Mouse (Mus musculus): Measurements from ENCODE around the gene Igf2bp2.

Igf2bp2 gene

GRCm38 (mm10) chr16:22147131-22147530 lies 16.0 kb downstream of the Igf2bp2 start:
- no peak for DNase-seq

DNA sequence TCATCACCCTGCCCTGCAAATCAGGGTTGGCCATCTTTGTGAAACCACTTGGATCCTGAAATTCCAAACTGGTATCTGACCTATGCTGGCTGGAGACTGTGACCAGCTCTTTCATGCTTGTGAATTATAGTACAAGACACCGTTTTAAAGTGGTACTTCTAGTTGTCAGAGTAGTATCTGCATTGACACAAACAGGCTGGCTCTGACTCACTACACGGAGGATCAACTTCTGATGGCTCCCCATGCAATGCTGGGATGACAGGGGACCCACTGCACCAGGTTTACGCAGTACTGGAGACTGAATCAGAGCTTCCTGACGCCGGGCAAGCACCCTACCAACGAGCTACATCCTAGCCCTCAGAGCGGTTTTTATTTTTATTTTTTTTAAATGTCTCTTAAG lies 17.0 kb downstream of the Igf2bp2 start:
- DNase-seq: no peak

GRCm38 (mm10) chr16:22144490-22144889 lies 18.6 kb downstream of the Igf2bp2 start:
- DNase-seq: no peak

DNA sequence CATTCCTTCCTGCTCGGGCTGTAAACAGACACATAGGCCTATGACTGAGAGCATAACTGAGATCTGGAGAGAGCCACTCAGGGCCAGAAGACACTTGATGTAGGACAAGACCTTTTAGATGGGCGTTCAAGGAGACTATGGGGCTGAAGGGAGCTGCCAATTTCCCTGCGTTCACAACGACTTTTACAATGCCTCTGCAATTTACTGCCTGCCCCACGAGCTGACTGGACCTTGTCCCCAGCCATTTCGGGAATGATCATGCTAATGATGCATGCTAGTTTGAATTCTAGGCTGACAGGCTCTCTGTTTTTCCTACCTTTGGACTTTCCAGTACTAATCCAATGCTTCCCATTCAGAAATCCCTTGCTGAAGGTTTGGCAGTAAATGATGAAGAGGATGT lies 22.2 kb downstream of the Igf2bp2 start:
- no peak for DNase-seq

DNA sequence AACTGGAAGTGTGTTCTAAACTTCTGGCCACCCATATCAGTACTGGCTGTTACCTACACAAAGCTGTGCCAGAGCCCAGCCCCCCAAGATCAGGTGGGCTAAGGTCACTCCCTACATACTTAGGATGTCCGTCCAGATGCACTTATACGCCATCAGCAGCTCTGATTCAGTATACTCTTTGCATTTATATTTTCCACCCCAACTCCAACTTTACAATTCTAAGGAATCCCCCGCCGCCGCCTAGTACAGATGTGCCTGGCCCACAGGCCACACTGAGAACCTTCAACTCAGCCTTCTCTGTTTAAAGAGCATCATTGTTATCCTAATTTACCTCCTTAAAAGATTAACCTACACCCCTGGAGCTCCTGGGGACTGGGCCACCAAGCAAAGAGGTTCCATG lies 23.3 kb downstream of the Igf2bp2 start:
- no peak for DNase-seq

DNA sequence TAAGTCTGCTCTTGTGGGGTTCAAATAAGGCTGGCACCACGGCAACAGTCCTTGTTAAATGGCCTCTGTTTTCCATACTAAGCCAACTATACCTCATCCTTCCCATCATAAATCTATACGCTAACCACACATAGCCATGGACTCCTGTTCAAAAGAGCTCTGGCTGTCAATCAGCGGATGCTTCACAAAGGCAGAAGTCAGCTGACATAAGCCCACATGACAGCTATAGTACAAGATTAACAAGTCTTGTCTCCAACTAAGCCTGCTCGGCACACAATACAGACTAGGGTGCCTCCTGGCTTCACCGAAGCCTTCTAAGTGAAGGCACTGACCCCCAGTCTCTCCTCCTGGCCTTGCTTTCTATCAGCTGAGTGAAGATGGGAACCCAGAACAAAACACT lies 26.9 kb downstream of the Igf2bp2 start:
- no peak for DNase-seq

GRCm38 (mm10) chr16:22131321-22131720 lies 31.8 kb downstream of the Igf2bp2 start:
- DNase-seq: no peak

DNA sequence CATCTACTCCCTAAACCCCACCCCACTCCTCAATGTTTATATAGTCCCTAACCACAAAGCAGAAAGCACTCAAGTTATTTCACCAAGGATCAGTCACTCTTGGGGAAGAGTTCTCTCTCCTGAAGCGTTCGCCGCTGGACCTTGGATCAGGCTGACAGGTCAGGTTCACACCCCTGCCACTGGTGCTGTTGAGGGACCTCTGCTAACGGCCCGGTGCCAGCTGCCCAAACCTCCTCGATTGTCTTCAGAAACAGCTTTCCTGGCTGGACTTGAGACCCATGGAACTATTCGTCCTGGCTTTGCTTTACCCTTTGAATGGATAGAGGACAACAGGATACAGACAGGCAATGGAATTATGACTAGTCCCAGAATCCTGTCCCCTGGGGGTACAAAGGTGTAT lies 33.6 kb downstream of the Igf2bp2 start:
- DNase-seq: no peak

- no peak for DNase-seq
Observed at GRCm38 (mm10) chr16:22128595-22128994, 34.5 kb downstream of the Igf2bp2 start.

DNA sequence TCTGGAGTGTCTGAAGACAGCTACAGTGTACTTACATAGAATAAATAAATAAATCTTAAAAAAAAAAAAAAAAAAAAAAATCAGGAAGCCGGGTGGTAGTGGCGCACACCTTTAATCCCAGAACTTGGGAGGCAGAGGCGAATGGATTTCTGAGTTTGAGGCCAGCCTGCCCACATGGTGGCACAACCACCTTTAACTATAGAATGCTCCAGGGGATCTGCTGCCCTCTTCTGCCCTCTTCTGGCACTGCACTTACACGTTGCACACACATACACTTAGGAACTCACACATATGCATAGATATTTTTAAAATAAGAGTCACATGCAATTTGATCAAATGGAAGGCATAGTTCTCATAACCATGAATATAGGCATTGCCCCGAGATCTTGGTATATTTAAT lies 35.3 kb downstream of the Igf2bp2 start:
- no peak for DNase-seq

DNA sequence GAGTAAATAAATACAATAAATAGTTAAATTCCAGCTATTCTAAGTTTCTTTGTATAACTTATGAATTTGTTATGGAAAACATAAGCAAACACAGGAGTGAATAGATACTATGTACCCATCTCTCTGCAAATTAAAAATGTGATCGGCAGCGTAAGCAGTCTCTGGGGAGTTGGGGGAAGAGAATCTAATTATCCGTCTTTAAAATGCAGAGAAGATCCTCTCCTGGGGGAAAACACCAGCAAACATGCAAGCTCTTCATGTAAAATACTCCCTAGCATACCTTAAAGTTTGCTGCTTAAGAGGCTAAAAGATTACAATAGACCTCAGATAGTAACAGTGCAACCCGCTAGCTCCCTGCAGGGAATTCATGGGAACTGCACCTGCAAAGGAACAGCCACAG lies 36.2 kb downstream of the Igf2bp2 start:
- no peak for DNase-seq

DNA sequence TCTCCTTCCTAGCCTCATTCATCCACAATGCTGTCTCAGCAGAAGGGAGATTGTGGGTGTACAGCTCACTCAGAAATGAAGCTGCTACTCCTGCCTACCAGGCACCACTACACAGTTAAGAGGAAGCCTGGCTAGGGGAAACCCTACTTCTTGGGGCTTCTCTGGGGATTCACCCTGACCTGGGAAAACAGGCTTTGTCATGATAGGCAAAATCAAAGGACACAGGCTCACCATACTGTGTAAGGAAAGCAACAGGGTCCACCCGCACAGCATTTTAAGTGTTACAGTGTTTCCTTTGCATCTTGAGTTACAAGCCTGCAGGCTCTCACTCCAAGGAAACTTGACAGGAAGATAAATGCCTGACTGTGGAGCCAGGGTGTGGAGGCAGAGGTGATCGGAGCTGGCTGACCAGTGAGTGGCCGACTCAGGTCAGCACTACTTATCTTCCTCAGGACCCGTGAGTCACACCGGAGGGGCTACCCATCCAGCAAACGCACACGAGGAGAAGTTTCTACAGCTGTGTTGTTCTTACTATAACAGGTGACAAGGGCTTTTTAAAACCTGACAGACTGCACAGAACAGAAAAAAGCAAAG lies 38.7 kb downstream of the Igf2bp2 start:
- no peak for DNase-seq

DNA sequence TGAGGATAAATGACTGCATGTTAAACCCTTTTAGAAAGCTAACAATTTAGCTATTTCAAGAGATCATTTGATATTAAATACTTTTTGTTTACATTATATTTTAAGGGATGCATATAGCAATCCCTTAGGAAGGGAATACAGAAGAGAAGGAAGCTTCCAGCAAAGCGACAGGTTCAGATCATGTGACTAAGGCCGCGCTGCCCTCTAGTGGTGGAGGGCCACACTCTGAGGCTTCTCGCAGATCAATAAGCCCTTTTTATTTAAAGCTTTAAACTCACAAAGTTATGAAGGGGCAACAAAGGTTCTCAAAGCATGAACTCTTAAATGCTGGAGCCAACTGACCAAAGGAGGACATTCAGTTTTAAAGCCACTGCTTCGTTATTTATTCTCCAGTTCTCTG lies 39.4 kb downstream of the Igf2bp2 start:
- DNase-seq: peak; percentile 13

- peak; percentile 15 for DNase-seq
Observed at GRCm38 (mm10) chr16:22121109-22121508, 42.0 kb downstream of the Igf2bp2 start.

DNA sequence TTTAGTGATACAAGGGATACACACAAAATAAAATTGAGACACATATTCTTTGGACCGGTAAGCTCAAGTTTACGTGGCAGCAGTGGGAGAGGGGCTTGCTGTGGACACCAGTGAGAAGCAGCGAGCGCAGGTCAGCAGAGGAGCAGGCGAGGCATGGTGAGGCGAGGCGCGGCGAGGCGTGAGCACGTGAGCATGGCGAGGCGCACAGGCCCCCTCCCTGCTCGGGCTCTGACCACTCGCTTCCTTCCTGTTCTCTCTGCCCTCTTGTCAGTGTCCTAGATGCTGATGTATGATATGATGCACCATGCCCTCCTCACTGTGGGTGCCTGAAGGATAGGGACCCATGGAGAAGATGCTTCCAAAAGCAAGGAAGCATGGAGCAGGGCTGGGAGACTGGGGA lies 43.6 kb downstream of the Igf2bp2 start:
- peak; percentile 9 for DNase-seq

DNA sequence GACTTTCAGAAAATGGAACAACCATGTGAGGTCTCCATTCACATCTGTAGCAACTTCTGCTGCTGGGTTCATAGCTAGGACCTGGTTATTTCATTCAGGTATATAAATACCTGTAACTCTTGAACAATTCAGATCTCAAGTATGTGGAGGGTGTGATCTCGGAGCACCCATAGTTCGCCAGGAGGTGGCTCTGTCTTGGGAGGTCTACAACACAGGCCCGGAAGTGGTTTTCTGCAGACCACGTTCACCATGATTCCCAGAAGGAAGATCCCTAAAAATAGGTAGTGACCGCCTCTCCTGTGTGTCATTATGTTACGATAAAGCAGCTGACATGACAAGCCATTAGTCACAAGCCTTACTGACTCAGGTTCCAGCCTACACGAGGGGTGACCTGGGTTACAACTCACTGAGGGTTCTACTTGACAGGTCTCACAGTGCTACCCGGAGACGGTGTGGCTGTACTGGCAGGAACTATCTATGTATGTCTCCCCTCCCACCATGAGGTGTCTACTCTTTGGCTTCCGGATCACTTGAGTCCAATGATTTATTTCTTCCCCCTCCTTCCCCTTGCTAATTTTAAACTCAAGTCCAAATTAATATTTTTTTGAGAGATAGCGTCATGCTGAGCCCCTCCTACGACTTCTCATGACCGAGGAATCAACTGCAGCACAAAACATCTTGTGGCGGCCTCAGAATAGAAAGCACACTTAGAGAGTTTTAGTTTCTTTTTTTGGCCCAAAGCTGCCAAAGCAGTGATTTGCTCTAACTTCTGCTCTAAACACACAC lies 44.2 kb downstream of the Igf2bp2 start:
- peak; percentile 21 for DNase-seq

- DNase-seq: no peak
Observed at GRCm38 (mm10) chr16:22118151-22118550, 44.9 kb downstream of the Igf2bp2 start.

DNA sequence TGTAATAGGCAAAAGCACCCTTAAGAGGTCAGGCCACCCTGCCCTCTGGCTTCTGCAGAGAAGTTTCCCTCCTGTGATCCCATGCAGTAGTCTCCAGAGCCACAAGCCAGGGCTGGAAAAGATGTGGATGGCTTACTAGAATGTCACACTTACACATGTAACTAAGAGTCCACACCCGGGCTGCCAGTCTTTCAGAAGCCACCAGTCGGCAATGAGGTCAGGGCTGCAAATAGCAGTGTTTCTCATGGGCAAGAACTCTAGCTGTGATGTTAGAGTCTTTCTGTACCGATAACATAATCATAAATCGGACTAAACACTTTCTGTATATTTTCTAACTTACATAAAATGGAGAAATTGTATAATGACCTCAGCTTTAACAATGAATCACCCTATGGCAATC lies 46.4 kb downstream of the Igf2bp2 start:
- no peak for DNase-seq

- DNase-seq: no peak
Observed at GRCm38 (mm10) chr16:22116058-22116457, 47.0 kb downstream of the Igf2bp2 start.

DNA sequence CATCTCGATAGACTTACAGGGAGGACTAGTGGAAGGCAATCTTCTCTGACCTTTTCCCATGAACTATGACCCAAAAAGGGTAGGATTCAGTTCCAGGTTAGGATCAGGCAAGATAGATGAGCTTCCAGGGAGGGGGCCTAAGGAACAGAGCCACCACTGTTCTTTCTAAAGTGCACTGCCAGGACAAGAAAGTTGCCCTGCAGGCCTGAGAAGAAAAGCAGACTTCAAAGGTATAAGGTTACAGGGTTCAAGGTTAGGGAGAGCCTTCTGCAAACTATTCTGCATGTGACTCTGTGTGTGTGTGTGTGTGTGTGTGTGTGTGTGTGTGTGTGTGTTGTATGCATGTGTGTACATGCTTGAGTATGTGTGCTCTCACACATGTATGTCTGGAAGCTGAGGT lies 53.1 kb downstream of the Igf2bp2 start:
- no peak for DNase-seq

DNA sequence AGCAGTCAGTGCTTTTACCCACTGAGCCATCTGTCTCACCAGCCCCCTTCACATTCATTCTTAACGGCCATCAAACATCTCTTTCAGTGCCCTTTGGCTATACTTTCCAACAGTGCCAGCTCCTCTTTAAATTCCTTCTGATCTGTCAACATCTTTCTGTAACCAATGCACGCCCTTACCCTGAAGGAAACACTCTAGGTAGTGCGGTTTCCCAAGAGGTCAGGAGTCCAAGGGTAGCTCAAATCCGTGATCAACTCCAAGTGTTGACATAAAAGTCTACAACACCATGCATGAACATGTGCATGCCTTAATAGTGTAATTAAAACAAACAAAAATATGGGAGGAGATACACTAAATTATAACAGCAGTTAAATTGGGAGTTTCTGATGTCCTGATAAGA lies 53.9 kb downstream of the Igf2bp2 start:
- no peak for DNase-seq

GRCm38 (mm10) chr16:22107897-22108516 lies 55.1 kb downstream of the Igf2bp2 start:
- DNase-seq: peak; percentile 8

GRCm38 (mm10) chr16:22106012-22106584 lies 57.0 kb downstream of the Igf2bp2 start:
- DNase-seq: no peak

DNA sequence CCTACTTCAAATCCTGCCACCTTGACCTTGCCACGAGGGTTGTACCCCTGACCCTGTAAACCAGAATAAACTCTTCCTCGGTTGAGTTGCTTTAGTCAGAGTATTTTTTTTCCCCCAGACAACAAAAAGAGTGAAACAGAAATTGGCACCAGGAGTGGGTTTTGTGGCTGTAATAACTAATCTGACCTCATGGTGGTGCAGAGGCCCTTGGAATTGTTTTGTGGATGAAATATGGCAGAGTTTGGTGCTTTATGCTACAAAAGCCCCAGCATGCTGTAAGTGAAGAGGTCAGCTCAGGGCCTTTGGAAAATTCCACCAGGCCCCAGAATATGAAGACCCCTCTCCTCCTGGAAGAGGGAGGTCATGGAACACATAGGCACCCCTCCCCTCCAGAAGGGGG lies 63.0 kb downstream of the Igf2bp2 start:
- DNase-seq: no peak

Data from layer of hippocampus, adult 9-11 months (tissue).